Mouse (Mus musculus) bone marrow macrophage, adult 2 months (primary cell): ENCODE results near the gene Tgm2. TPM values are rescaled to one million over a fixed set of nuclear protein-coding genes. Genes with fewer than 3 reads are reported as not detected.
A peak's percentile ranks its signal among the peaks of the same experiment; 100 is the strongest.

ENCODE experiments used
- H3K27ac ChIP-seq: 2 replicates; pipeline ENCODE4 v1.5.1; 2012; ENCODE audit warnings: low read depth, low read length; ENCODE audit not compliant: insufficient read depth
- H3K4me1 ChIP-seq: 2 replicates; pipeline ENCODE4 v1.6.1; 2012; ENCODE audit warnings: low read length; ENCODE audit not compliant: control insufficient read depth, insufficient read depth
- H3K4me3 ChIP-seq: 2 replicates; pipeline ENCODE4 v1.5.1; 2012; ENCODE audit warnings: mild to moderate bottlenecking, low read length, moderate library complexity; ENCODE audit not compliant: insufficient read depth
- CTCF ChIP-seq: IDR thresholded peaks from 2 replicates; pipeline ENCODE4 v1.5.1; 2012; ENCODE audit warnings: low read depth, mild to moderate bottlenecking, low read length, moderate library complexity
- POLR2A ChIP-seq: IDR thresholded peaks from 2 replicates; pipeline ENCODE4 v1.6.1; 2012; ENCODE audit warnings: mild to moderate bottlenecking, low read depth, low read length, borderline replicate concordance
- polyA plus RNA-seq: library from polyadenylated mRNA; stranded (reverse); fragments of >200 nt; gene quantifications from 2 replicates; pipeline ENCODE4 v1.2.4, GENCODE M21; 2012; ENCODE audit not compliant: missing spikeins, insufficient read depth, insufficient read length

The Tgm2 gene
- polyA plus RNA-seq, 1 experiment = 14.6 TPM

DNA sequence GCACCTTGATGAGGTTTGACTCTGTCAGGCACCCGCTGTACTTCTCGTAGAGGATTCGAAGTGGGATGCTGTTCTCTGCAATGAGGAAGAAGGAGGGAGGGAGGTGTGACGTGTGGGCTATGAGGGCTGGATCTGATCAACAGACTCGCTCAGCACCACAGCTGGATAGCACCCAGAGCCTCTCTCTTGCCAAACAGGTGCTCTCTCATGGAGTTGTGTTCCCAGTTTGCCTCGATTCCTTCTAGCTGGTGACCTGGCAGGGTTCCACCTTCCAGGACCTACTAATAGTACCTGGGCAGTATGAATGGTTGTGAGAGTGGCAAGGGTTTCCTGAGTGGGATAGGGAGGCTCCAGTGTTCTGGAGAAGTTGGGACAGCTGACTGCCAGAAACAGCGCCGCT is 26.0 kb downstream of the Tgm2 start:
- H3K4me1 ChIP-seq = peaks cover 31% of the 10 kb centered on the region
- H3K4me3 ChIP-seq = no peak overlapping the region
- no peak overlapping the region for H3K27ac ChIP-seq

DNA sequence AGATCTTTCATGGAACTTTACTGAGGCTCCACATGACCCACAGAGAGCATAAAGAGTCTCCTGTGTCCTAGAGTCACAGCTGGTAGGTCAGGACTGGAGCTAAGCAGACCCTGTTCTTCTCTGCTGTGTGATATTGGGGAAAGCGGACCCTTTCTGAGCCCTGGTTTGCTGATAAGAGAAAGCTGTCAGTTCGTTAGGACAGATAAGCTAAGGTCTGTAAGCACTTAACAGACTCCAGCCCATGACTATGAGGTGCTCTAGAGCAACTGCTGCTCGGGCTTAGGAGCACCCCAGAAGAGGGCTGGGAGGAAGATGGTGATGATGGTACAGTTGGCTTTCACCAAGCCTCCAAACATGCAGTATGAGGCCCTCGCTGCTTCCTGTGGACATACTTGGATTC is 27.1 kb downstream of the Tgm2 start:
- Histone ChIP-seq H3K4me1 (peaks cover 31% of the 10 kb centered on the region), H3K4me3 (no peak overlapping the region), H3K27ac (no peak overlapping the region)
- TF ChIP-seq CTCF (no peak), POLR2A (no peak)

More for the DNA sequence above, 26.0 kb downstream of the Tgm2 start:
- TF ChIP-seq CTCF (no peak), POLR2A (no peak)

DNA sequence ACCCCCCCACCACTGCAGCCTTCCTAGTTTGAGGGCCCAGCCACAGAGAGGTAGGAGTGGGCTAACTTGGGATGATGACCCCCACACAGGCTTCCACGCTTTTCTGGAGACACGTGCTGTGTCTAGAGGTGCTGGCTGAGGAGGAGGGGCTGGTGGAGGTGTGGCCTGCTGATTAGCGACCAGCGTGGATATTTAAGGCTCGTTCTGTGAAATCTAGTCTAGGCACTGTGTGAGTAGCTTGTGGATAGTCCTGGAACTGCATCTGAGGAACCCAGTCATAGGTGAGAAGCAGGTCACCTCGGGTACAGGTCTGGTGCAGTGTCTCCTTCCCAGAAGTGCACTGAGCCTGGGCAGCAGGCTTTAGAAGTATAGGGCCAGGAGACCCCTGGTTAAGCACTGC is 29.6 kb downstream of the Tgm2 start:
- TF ChIP-seq POLR2A = no peak
- no peak for TF ChIP-seq CTCF
- Histone ChIP-seq H3K4me1 (peaks cover 18% of the 10 kb centered on the region), H3K4me3 (no peak overlapping the region), H3K27ac (no peak overlapping the region)

DNA sequence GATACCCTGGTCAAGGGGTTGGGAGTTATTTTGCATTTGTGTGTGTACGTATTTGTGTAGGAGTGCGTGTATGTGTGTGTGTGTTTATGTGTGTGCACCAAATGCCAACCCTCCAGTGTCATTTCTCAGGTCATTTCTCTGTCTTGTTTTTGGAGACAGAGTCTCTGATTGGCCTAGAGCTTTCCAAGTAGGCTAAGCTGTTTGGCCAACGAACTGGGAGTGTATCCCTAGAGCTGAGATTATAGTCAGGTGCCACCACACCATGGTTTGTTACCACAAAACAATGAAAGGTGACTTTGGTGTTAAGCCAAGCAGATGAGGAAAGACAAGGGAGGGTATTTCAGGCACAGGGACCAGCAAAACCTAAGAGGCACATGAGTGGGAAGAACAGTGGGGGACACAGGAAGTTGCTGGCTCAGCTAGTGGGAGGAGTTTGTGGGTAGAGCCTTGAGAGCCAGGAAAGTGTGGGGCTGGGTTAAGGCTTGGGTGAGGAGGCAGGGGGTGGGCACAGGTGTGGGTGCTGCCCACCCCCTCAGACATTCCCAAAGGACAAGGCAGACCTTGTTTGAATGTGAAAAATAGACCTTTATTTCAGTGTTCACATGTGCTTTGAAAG is 30.3 kb downstream of the Tgm2 start:
- Histone ChIP-seq H3K27ac (no peak overlapping the region), H3K4me1 (peaks cover 12% of the 10 kb centered on the region), H3K4me3 (no peak overlapping the region)
- TF ChIP-seq CTCF = no peak
- no peak for TF ChIP-seq POLR2A

DNA sequence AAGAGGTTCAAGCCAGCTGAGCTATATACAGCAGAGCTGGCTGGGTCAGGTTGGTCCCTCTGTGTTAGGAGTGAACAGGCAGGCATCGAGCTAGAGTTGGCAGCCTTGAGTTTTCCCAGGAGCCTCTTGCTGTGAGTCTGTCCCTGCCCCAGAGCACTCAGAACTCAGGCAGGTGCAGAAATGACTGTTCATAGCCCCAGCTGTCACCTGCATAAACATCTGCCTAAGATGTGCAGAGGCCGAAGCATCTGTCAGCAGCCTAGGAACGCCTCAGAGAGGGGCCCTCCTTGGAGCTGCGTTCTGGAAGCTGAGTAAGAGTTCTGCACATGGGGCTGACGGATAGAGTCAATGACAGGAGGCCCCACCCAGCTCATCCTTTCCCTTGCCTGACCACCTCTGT is 31.3 kb downstream of the Tgm2 start:
- H3K4me3 ChIP-seq = no peak overlapping the region
- TF ChIP-seq CTCF (no peak), POLR2A (no peak)
- H3K4me1 ChIP-seq = peaks cover 12% of the 10 kb centered on the region
- no peak overlapping the region for H3K27ac ChIP-seq

DNA sequence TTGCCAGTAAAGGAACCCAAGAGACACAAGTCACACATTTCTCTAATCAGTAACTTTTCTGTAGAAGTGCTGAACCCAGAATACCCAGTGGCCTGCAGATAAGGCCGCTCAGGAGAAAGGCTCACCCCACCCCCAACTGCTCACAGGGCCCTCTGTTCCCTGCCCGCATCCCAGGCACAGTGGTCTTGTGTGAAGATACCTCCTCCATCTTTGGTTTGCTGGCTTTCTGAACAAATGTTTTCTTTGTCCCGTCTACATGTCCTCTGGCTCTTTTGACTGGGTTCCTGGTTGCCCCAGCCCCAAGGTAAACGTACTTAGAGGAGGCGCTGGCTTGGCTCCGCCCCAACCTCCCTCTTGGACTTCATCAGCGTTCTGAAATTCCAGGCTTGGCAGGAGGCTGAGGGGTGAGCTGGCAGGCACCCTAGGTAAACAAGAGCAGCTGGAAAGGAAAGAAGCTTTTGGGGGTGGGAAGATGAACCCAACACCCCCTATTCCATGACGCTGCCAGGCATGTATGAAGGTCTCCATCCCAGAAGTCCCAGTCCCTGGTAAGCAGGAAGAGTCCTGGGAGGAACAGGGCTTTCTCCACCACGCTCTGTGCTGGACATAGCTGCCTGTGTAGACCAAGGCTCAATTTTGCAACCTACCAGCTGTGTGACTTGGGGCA is 32.5 kb downstream of the Tgm2 start:
- no peak overlapping the region for H3K27ac ChIP-seq
- no peak overlapping the region for H3K4me3 ChIP-seq
- TF ChIP-seq POLR2A (no peak), CTCF (no peak)
- peaks cover 12% of the 10 kb centered on the region for H3K4me1 ChIP-seq

DNA sequence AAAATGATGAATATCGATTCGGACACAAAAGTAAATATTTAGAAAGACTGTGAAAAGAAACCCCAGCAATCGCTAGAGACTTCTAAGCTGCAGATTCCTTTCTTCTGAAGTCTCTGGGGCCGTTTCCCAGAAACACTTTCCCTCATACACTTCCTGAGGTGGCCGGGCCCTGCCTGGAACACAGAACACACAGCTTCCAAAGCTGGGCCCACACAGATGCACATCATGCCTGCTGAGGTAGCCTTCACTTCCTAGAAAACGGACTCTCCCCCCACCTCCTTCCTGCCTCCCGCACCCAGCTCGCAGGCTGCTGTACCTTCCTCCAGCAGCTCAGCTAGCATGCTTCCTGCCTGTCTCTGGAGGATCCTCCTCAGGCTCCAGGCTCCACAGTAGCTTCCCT is 36.7 kb downstream of the Tgm2 start:
- Histone ChIP-seq H3K4me3 (no peak overlapping the region), H3K27ac (no peak overlapping the region), H3K4me1 (no peaks in the 10 kb centered on the region)
- no peak for TF ChIP-seq CTCF
- TF ChIP-seq POLR2A = no peak

DNA sequence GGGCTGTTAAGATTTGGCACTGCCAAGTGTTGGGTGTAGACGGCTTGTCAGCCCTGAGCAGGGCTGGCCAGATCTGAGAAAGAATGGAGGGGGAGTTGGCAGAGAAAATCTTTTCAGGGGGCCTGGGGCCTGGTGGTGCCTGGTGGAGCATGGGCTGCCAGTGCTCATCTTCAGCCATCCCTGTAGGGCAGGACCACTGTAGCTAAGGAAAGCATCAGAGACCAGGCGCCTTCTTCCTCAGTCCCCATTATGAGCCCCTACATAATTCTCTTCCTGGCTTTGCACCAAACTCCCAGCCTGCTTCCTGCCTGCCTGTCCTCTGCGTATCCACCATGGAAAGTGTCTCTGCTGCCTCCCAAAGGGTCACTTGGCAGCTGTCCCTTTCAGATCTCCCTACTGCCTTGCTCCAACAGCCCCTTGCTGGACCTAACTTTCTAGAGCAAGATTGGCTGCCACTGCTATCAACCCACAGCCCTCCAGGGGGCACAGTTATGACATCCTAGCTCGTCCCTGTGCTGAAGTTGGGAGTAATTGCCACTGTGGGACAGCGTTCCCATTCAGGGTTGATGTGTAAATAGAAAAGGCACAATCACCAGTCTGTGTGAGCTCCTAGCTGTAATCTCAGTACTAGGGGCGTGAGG is 39.2 kb downstream of the Tgm2 start:
- Histone ChIP-seq H3K4me1 (no peaks in the 10 kb centered on the region), H3K27ac (no peak overlapping the region), H3K4me3 (no peak overlapping the region)
- TF ChIP-seq CTCF = peak; percentile 80
- no peak for TF ChIP-seq POLR2A

DNA sequence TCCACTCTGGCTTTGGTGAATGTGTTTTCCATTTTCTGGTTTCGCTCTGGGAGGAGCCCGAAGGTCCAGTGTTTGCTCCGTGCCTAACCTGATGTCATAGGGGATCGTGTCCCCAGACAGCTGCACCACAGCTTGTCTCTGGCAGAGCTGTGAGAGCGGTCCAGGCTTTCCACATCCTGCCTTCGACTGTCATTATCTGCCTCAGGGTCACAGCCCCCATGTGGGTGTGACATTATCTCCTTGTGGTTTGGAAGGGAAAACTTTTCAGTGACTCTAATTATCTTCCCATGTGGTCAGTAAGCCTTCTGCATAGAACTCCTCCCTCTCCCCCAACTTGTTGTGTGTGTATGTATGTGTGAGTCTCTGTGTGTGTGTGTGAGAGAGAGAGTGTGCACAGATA is 40.6 kb downstream of the Tgm2 start:
- no peak for TF ChIP-seq POLR2A
- no peak for TF ChIP-seq CTCF
- Histone ChIP-seq H3K4me3 (no peak overlapping the region), H3K27ac (no peak overlapping the region), H3K4me1 (no peaks in the 10 kb centered on the region)

DNA sequence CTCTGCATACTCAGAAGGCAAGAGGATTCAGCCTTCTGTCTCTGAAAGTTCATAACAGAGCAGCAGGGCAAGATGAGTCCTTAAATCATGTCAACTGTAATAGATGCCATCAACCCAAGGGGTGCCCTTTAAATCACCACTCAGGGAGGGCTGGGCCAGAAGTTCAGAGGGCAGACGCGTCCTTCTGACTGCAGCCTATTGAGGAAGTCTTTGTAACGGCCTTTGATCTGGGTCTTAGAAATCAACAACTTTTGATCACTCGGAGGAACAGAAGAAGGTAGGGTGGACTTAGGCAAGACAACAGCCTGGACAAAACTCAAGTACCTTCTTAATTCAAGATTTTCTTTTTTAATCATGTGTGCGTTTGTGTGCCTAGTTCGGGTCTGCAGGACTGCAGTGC is 41.3 kb downstream of the Tgm2 start:
- H3K27ac ChIP-seq = no peak overlapping the region
- no peak overlapping the region for H3K4me3 ChIP-seq
- no peaks in the 10 kb centered on the region for H3K4me1 ChIP-seq
- TF ChIP-seq POLR2A = no peak
- TF ChIP-seq CTCF = no peak
